Mouse (Mus musculus): ENCODE results near the gene Ryr1. TPM values are rescaled to one million over a fixed set of nuclear protein-coding genes. Genes with fewer than 3 reads are reported as not detected.

Ryr1 gene
- polyA plus RNA-seq, 1 experiment from 2014 or later: 0.03 TPM

- ChIA-PET CTCF (no interaction called here), POLR2A (no interaction called here)
- DNase-seq (ENCODE audit: low read depth, low spot score) (no peak), ATAC-seq (no peak)
- in situ Hi-C loops (cut with MboI; ENCODE audit: low pct_unique_long_range_greater_than_20kb): no loop called here
- H3K27me3 ChIP-seq: peaks cover 42% of the 10 kb centered on the region
- TF ChIP-seq CTCF (IDR thresholded peaks at IDR 0.05): no peak
These were observed 65.5 kb downstream of the Ryr1 start for GRCm38 (mm10) chr7:29059445-29059844.

GRCm38 (mm10) chr7:29052821-29053220 lies 72.2 kb downstream of the Ryr1 start:
- CTCF ChIA-PET: no interaction called here

GRCm38 (mm10) chr7:29050797-29051196 lies 74.2 kb downstream of the Ryr1 start:
- POLR2A ChIA-PET: no interaction called here

More at GRCm38 (mm10) chr7:29052821-29053220, 72.2 kb downstream of the Ryr1 start:
- no peak for DNase-seq (ENCODE audit: low read depth, low spot score)
- POLR2A ChIA-PET: no interaction called here
- TF ChIP-seq CTCF (IDR thresholded peaks at IDR 0.05): no peak
- in situ Hi-C loops (cut with MboI; ENCODE audit: low pct_unique_long_range_greater_than_20kb): loop anchor here (5.0 kb wide), 1 partner anchor 239 kb away; no protein-coding TSS in a partner anchor
- peaks cover 39% of the 10 kb centered on the region for H3K27me3 ChIP-seq
- no peak for ATAC-seq

GRCm38 (mm10) chr7:29048615-29049014 lies 76.4 kb downstream of the Ryr1 start:
- TF ChIP-seq CTCF (IDR thresholded peaks at IDR 0.05): no peak
- ChIA-PET POLR2A (no interaction called here), CTCF (interaction anchor here (1.3 kb wide), 1 partner anchor 252 kb away, joined by 3 read pairs; no protein-coding TSS in a partner anchor)
- DNase-seq (ENCODE audit: low read depth, low spot score) (no peak), ATAC-seq (no peak)
- in situ Hi-C loops (cut with MboI; ENCODE audit: low pct_unique_long_range_greater_than_20kb): no loop called here
- peaks cover 18% of the 10 kb centered on the region for H3K27me3 ChIP-seq

More at GRCm38 (mm10) chr7:29050797-29051196, 74.2 kb downstream of the Ryr1 start:
- H3K27me3 ChIP-seq: peaks cover 26% of the 10 kb centered on the region
- ATAC-seq (no peak), DNase-seq (ENCODE audit: low read depth, low spot score) (no peak)
- in situ Hi-C loops (cut with MboI; ENCODE audit: low pct_unique_long_range_greater_than_20kb): loop anchor here (5.0 kb wide), 1 partner anchor 242 kb away; no protein-coding TSS in a partner anchor
- no peak for TF ChIP-seq CTCF (IDR thresholded peaks at IDR 0.05)
- CTCF ChIA-PET: no interaction called here

GRCm38 (mm10) chr7:29048070-29048469 lies 76.9 kb downstream of the Ryr1 start:
- DNase-seq (ENCODE audit: low read depth, low spot score) (no peak), ATAC-seq (no peak)
- CTCF ChIA-PET: interaction anchor here (1.3 kb wide), 1 partner anchor 253 kb away, joined by 3 read pairs; no protein-coding TSS in a partner anchor
- POLR2A ChIA-PET: no interaction called here
- in situ Hi-C loops (cut with MboI; ENCODE audit: low pct_unique_long_range_greater_than_20kb): no loop called here
- peak; percentile 54 for TF ChIP-seq CTCF (IDR thresholded peaks at IDR 0.05)
- peaks cover 15% of the 10 kb centered on the region for H3K27me3 ChIP-seq

GRCm38 (mm10) chr7:29046533-29046932 lies 78.4 kb downstream of the Ryr1 start:
- TF ChIP-seq CTCF (IDR thresholded peaks at IDR 0.05): no peak
- ChIA-PET POLR2A (no interaction called here), CTCF (no interaction called here)
- DNase-seq (ENCODE audit: low read depth, low spot score) (no peak), ATAC-seq (no peak)
- peaks cover 7% of the 10 kb centered on the region for H3K27me3 ChIP-seq
- in situ Hi-C loops (cut with MboI; ENCODE audit: low pct_unique_long_range_greater_than_20kb): no loop called here

GRCm38 (mm10) chr7:29044302-29044701 lies 80.7 kb downstream of the Ryr1 start:
- in situ Hi-C loops (cut with MboI; ENCODE audit: low pct_unique_long_range_greater_than_20kb): no loop called here
- CTCF ChIA-PET: no interaction called here
- ATAC-seq (no peak), DNase-seq (ENCODE audit: low read depth, low spot score) (no peak)
- no peaks in the 10 kb centered on the region for H3K27me3 ChIP-seq
- POLR2A ChIA-PET: interaction anchor here (0.6 kb wide), 1 partner anchor 256 kb away, joined by 3 read pairs; no protein-coding TSS in a partner anchor
- no peak for TF ChIP-seq CTCF (IDR thresholded peaks at IDR 0.05)

GRCm38 (mm10) chr7:29043674-29044057 lies 81.3 kb downstream of the Ryr1 start:
- DNase-seq (ENCODE audit: low read depth, low spot score) (no peak), ATAC-seq (no peak)
- CTCF ChIA-PET: no interaction called here
- in situ Hi-C loops (cut with MboI; ENCODE audit: low pct_unique_long_range_greater_than_20kb): no loop called here
- H3K27me3 ChIP-seq: no peaks in the 10 kb centered on the region
- POLR2A ChIA-PET: interaction anchor here (0.6 kb wide), 1 partner anchor 257 kb away, joined by 3 read pairs; no protein-coding TSS in a partner anchor
- TF ChIP-seq CTCF (IDR thresholded peaks at IDR 0.05): no peak

GRCm38 (mm10) chr7:29043016-29043673 lies 81.8 kb downstream of the Ryr1 start:
- no peaks in the 10 kb centered on the region for H3K27me3 ChIP-seq
- TF ChIP-seq CTCF (IDR thresholded peaks at IDR 0.05): no peak
- ChIA-PET CTCF (no interaction called here), POLR2A (interaction anchor here (0.6 kb wide), 1 partner anchor 44 kb away, joined by 3 read pairs; no protein-coding TSS in a partner anchor)
- in situ Hi-C loops (cut with MboI; ENCODE audit: low pct_unique_long_range_greater_than_20kb): no loop called here
- DNase-seq (ENCODE audit: low read depth, low spot score): no peak
- ATAC-seq: no peak

GRCm38 (mm10) chr7:29041194-29041593 lies 83.8 kb downstream of the Ryr1 start:
- H3K27me3 ChIP-seq: no peaks in the 10 kb centered on the region
- DNase-seq (ENCODE audit: low read depth, low spot score): no peak
- in situ Hi-C loops (cut with MboI; ENCODE audit: low pct_unique_long_range_greater_than_20kb): no loop called here
- ATAC-seq: no peak
- peak; percentile 54 for TF ChIP-seq CTCF (IDR thresholded peaks at IDR 0.05)
- ChIA-PET CTCF (no interaction called here), POLR2A (no interaction called here)

- ATAC-seq (peak; percentile 8), DNase-seq (ENCODE audit: low read depth, low spot score) (no peak)
- in situ Hi-C loops (cut with MboI; ENCODE audit: low pct_unique_long_range_greater_than_20kb): loop anchor here (5.0 to 10.0 kb wide), 3 partner anchors 55 to 253 kb away; partner anchors contain the start of genes Eif3k, Map4k1 and Rinl
- TF ChIP-seq CTCF (IDR thresholded peaks at IDR 0.05): no peak
- no peaks in the 10 kb centered on the region for H3K27me3 ChIP-seq
- POLR2A ChIA-PET: interaction anchor here (0.6 kb wide), 1 partner anchor 213 kb away, joined by 4 read pairs; no protein-coding TSS in a partner anchor
- CTCF ChIA-PET: interaction anchor here (0.8 to 1.8 kb wide), 9 partner anchors 10 to 87 kb away, joined by 3 to 6 read pairs (median 3); no protein-coding TSS in a partner anchor
These were observed 84.9 kb downstream of the Ryr1 start for GRCm38 (mm10) chr7:29039985-29040661.

Measured in Patski (cell line).